Mouse (Mus musculus): Measurements from ENCODE around the gene Bach1. TPM values are rescaled to one million over a fixed set of nuclear protein-coding genes. Genes with fewer than 3 reads are reported as not detected.

The Bach1 gene
- 13.1 and 13.2 TPM in 2 replicates for polyA plus RNA-seq (2015; fragmentation: Nextera tagmentation; extraction: Ambion mirVana)

GRCm38 (mm10) chr16:87698692-87699305 lies at the start of gene Bach1:
TSS of gene Bach1 (plus strand) at chr16:87698945.

Other genes with a start within 250 kb of the Bach1 start
- 50.7 and 55.2 TPM in 2 replicates for gene Usp16, start 244.2 kb upstream of the Bach1 start, polyA plus RNA-seq (2015; fragmentation: Nextera tagmentation; extraction: Ambion mirVana)
- gene Cct8, start 203.1 kb upstream of the Bach1 start, polyA plus RNA-seq (2015; fragmentation: Nextera tagmentation; extraction: Ambion mirVana), result 298 and 300 TPM in 2 replicates
- 0.14 and 0.21 TPM in 2 replicates for gene Map3k7cl, start 145.6 kb upstream of the Bach1 start, polyA plus RNA-seq (2015; fragmentation: Nextera tagmentation; extraction: Ambion mirVana)

Data from neural tube, postnatal 0 days (tissue).